Mouse (Mus musculus) liver, postnatal 0 days (tissue): ENCODE measurements around the gene Ccdc9.

Experiments
- CTCF ChIP-seq: sonication (generic); IDR thresholded peaks from 2 replicates; pipeline ENCODE4 v1.5.1; 2016; ENCODE audit warnings: antibody characterized with exemption, low read depth
- EP300 ChIP-seq: IDR thresholded peaks from 2 replicates; pipeline ENCODE4 v1.6.1; 2016; ENCODE audit warnings: antibody characterized with exemption, low read depth, mild to moderate bottlenecking

DNA sequence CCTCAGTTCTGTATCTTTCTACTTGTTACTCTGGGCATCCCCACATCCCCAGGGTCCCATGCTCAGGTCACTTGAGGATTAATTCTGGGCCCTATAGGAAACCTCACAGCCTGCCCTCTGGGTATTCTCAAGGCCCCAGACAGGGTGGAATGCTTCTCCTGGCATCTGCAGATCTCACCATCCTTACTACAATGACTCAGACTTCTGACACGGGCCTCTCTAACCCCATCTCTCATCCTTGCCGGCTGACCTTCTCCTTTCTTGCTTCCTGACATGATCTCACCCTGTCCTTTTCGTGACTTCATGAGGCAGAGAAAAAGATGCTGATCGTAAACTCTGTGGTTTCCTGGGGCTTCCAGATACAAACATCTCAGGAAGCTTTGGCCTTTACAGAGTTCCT, 32.4 kb downstream of the Ccdc9 start:
- TF ChIP-seq EP300, result no peak
- TF ChIP-seq CTCF, result no peak
